In the genomic region with DNA sequence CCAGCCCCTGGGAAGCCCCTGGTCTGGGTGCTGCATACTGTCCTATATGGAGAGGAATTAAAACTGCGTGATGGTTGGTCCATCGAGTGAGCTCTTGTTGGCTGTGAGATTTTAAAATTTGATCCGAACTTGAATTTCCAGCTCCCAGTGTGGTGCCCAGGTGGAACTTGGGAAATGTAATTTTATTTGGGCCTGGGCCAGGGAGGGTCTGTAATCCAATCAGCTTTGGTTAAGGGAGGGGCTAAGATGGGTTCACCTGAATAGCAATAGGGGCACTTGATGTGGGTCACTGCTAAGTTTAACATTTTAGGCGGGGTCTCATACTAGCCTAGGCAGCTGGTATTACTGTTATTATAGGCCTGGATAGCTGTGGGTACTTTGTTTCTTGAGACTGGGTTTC, we compare ENCODE assay signal across 13 mouse cellular contexts. TPM values are rescaled to one million over a fixed set of nuclear protein-coding genes. Genes with fewer than 3 reads are reported as not detected.
A peak's percentile ranks its signal among the peaks of the same experiment; 100 is the strongest.
DNase-seq lines count a peak whose midpoint lies in the region; ATAC-seq and TF ChIP-seq lines count a peak whose summit lies in the region.
"Had no signal": no experiment of that assay in that cellular context is flagged by ENCODE, and none has a peak within 500 bp of the region (broad histone marks: within the 10 kb centered on the region; RNA-seq: fewer than 3 reads in every experiment).

No protein-coding gene starts in this region.

- intact Hi-C loops in gastrocnemius, adult 2 months (cut with DNase I) = loop anchor here (5.0 to 10.0 kb wide), 2 partner anchors 39 to 174 kb away; a partner anchor contains a TSS

- peaks cover 35% of the 10 kb centered on the region for H3K27me3 ChIP-seq in lung, embryonic 15.5 days
- H3K27me3 ChIP-seq in myocyte (ENCODE audit: control insufficient read depth, insufficient read depth, insufficient read length) = no peaks in the 10 kb centered on the region

- peak overlapping the region; percentile 73 for H3K4me3 ChIP-seq in gastrocnemius, adult 2 months
- no peak overlapping the region for H3K4me3 ChIP-seq in lung, embryonic 15.5 days
- H3K4me3 ChIP-seq in bone marrow macrophage, adult 2 months (ENCODE audit: insufficient read depth, low read length) = peak overlapping the region; percentile 63; the same call in 1 of the 2 replicates
- peak overlapping the region; percentile 30 for H3K4me3 ChIP-seq in myocyte

- TF ChIP-seq POLR2A in bone marrow macrophage, adult 2 months (IDR thresholded peaks at IDR 0.05; ENCODE audit: borderline replicate concordance, low read depth, low read length) = no peak
- TF ChIP-seq POLR2A in myocyte (IDR thresholded peaks at IDR 0.05; ENCODE audit: insufficient read length, low read depth) = no peak

- H3K27ac ChIP-seq in gastrocnemius, adult 2 months = no peak overlapping the region
- no peak overlapping the region for H3K27ac ChIP-seq in lung, embryonic 15.5 days
- H3K27ac ChIP-seq in bone marrow macrophage, adult 2 months (ENCODE audit: insufficient read depth, low read depth, low read length) = no peak overlapping the region
- H3K27ac ChIP-seq: heart, embryonic 13.5 days; neural tube, embryonic 13.5 days had no signal

- WGBS in lung, embryonic 15.5 days = 60% methylated on average over 4 of the region's 4 CpGs

- H3K9me3 ChIP-seq in lung, embryonic 15.5 days = no peaks in the 10 kb centered on the region
- H3K9me3 ChIP-seq: heart, embryonic 13.5 days; neural tube, embryonic 13.5 days had no signal

- TF ChIP-seq CTCF in gastrocnemius, adult 2 months (IDR thresholded peaks at IDR 0.05) = no peak
- no peak for TF ChIP-seq CTCF in bone marrow macrophage, adult 2 months (IDR thresholded peaks at IDR 0.05; ENCODE audit: low read depth, low read length)

- H3K4me2 ChIP-seq in lung, embryonic 15.5 days = peak overlapping the region; percentile 89; the same call in 1 of the 2 replicates
- H3K4me2 ChIP-seq in myocyte (ENCODE audit: low read depth) = peak overlapping the region; percentile 93

- no peak for ATAC-seq in lung, embryonic 15.5 days (ENCODE audit: borderline replicate concordance, extremely low read depth, low FRiP score, low TSS enrichment)

- H3K9ac ChIP-seq in lung, embryonic 15.5 days = no peak overlapping the region
- H3K9ac ChIP-seq: neural tube, embryonic 13.5 days had no signal

- H3K36me3 ChIP-seq in lung, embryonic 15.5 days = peaks cover 28% of the 10 kb centered on the region
- no peaks in the 10 kb centered on the region for H3K36me3 ChIP-seq in myocyte (ENCODE audit: control insufficient read depth, insufficient read depth)

- H3ac ChIP-seq in myocyte (ENCODE audit: control insufficient read depth, insufficient read length) = no peak overlapping the region

- DNase-seq in gastrocnemius, adult 2 months = no peak
- no peak for DNase-seq in gastrocnemius, postnatal 10 days
- no peak for DNase-seq in lung, postnatal 10 days
- DNase-seq in layer of hippocampus, postnatal 25 days (ENCODE audit: extremely low spot score in 1 of 2, low spot score in 1 of 2) = no peak
- DNase-seq in gastrocnemius, adult 18-20 months (ENCODE audit: low spot score) = no peak
- DNase-seq: adrenal gland, postnatal 36 days; cerebellum, postnatal 14 days; left cerebral cortex, postnatal 4 days had no signal

- H3K79me2 ChIP-seq in myocyte (ENCODE audit: control insufficient read depth, insufficient read depth) = no peaks in the 10 kb centered on the region

- H3K4me1 ChIP-seq in lung, embryonic 15.5 days = peaks cover 18% of the 10 kb centered on the region
- peaks cover 12% of the 10 kb centered on the region for H3K4me1 ChIP-seq in bone marrow macrophage, adult 2 months (ENCODE audit: control insufficient read depth, insufficient read depth, low read length)

TF ChIP-seq in myocyte, 11 proteins besides CTCF, POLR2A, EP300 and RAD21:
- TF ChIP-seq POLR2AphosphoS2 (IDR thresholded peaks at IDR 0.05; ENCODE audit: insufficient read length, low read depth) (no peak), TCF12 (IDR thresholded peaks at IDR 0.05; ENCODE audit: insufficient read depth, poor library complexity, severe bottlenecking) (no peak), E2F4 (IDR thresholded peaks at IDR 0.05; ENCODE audit: insufficient read depth) (no peak), TCF3 (IDR thresholded peaks at IDR 0.05; ENCODE audit: insufficient read length, low read depth) (no peak), MYOG (IDR thresholded peaks at IDR 0.05; ENCODE audit: control insufficient read depth in 1 of 3, insufficient read depth in 1 of 3, insufficient read length in 2 of 3, low read depth in 2 of 3) (no peak), MYOD1 (IDR thresholded peaks at IDR 0.05; ENCODE audit: control insufficient read depth in 1 of 3, insufficient read length in 2 of 3, low read depth in 2 of 3) (no peak), USF1 (IDR thresholded peaks at IDR 0.05; ENCODE audit: low read depth) (no peak), REST (IDR thresholded peaks at IDR 0.05; ENCODE audit: insufficient read depth, insufficient read length) (no peak), SRF (IDR thresholded peaks at IDR 0.05; ENCODE audit: control insufficient read depth, insufficient read length, low read depth) (no peak), CEBPB (IDR thresholded peaks at IDR 0.05; ENCODE audit: insufficient read depth, poor library complexity, severe bottlenecking) (no peak), MAX (IDR thresholded peaks at IDR 0.05; ENCODE audit: low read depth) (no peak)

RNA-seq across cellular contexts. Expression of a gene that starts 1.0 kb away (rescaled TPM):
- total RNA-seq in gastrocnemius, adult 2 months (2021) = 10 to 100 TPM; 73.4 to 74.2 TPM
- total RNA-seq in gastrocnemius, postnatal 10 days (2021) = 10 to 100 TPM; 52.0 to 59.8 TPM
- polyA plus RNA-seq in lung, embryonic 15.5 days (2015; fragmentation: Nextera tagmentation; extraction: Ambion mirVana) = 164 and 183 TPM in 2 replicates
- 51.6 and 52.0 TPM in 2 replicates for polyA plus RNA-seq in bone marrow macrophage, adult 2 months (2012; ENCODE audit: insufficient read depth, insufficient read length, missing spikeins)
- 89.8 TPM for polyA plus RNA-seq in myocyte (2012; fragmentation: generic; extraction: Trizol)
- total RNA-seq in layer of hippocampus, postnatal 25 days (2021) = 10 to 100 TPM; 38.0 to 40.7 TPM
- 10 to 100 TPM; 72.9 to 81.2 TPM for total RNA-seq in gastrocnemius, adult 18-20 months (2021)

RNA-seq across cellular contexts. Expression of a gene that starts 1.3 kb away (rescaled TPM):
- under 1 TPM; 0.45 to 0.51 TPM for total RNA-seq in gastrocnemius, adult 2 months (2021)
- under 1 TPM; 0.21 to 0.23 TPM for total RNA-seq in gastrocnemius, postnatal 10 days (2021)
- 0.50 and 0.54 TPM in 2 replicates for polyA plus RNA-seq in lung, embryonic 15.5 days (2015; fragmentation: Nextera tagmentation; extraction: Ambion mirVana)
- polyA plus RNA-seq in bone marrow macrophage, adult 2 months (2012; ENCODE audit: insufficient read depth, insufficient read length, missing spikeins) = 0.60 TPM in 1 of 2 replicates, not detected in the other
- polyA plus RNA-seq in myocyte (2012; fragmentation: generic; extraction: Trizol) = 1.5 TPM
- total RNA-seq in layer of hippocampus, postnatal 25 days (2021) = 1 to 10 TPM in 1 of 2 experiments, under 1 TPM in 1; 0.30 to 1.0 TPM
- under 1 TPM; 0.43 to 0.71 TPM for total RNA-seq in gastrocnemius, adult 18-20 months (2021)

RNA-seq across cellular contexts. Expression of a gene that starts 15.6 kb away (rescaled TPM):
- total RNA-seq in gastrocnemius, adult 2 months (2021) = 10 to 100 TPM; 48.4 to 49.1 TPM
- total RNA-seq in gastrocnemius, postnatal 10 days (2021) = 10 to 100 TPM; 38.7 to 41.1 TPM
- polyA plus RNA-seq in lung, embryonic 15.5 days (2015; fragmentation: Nextera tagmentation; extraction: Ambion mirVana) = 23.8 and 24.8 TPM in 2 replicates
- 19.3 and 25.7 TPM in 2 replicates for polyA plus RNA-seq in bone marrow macrophage, adult 2 months (2012; ENCODE audit: insufficient read depth, insufficient read length, missing spikeins)
- 48.4 TPM for polyA plus RNA-seq in myocyte (2012; fragmentation: generic; extraction: Trizol)
- total RNA-seq in layer of hippocampus, postnatal 25 days (2021) = 100 to 1,000 TPM; 103 to 112 TPM
- 10 to 100 TPM; 43.4 to 47.5 TPM for total RNA-seq in gastrocnemius, adult 18-20 months (2021)

RNA-seq across cellular contexts. Expression of a gene that starts 25.9 kb away (rescaled TPM):
- 10 to 100 TPM; 13.7 to 15.1 TPM for total RNA-seq in gastrocnemius, adult 2 months (2021)
- 10 to 100 TPM; 15.2 to 23.2 TPM for total RNA-seq in gastrocnemius, postnatal 10 days (2021)
- polyA plus RNA-seq in lung, embryonic 15.5 days (2015; fragmentation: Nextera tagmentation; extraction: Ambion mirVana) = 46.4 and 51.4 TPM in 2 replicates
- polyA plus RNA-seq in bone marrow macrophage, adult 2 months (2012; ENCODE audit: insufficient read depth, insufficient read length, missing spikeins) = 41.1 and 53.9 TPM in 2 replicates
- polyA plus RNA-seq in myocyte (2012; fragmentation: generic; extraction: Trizol) = 14.8 TPM
- 10 to 100 TPM; 70.6 to 94.5 TPM for total RNA-seq in layer of hippocampus, postnatal 25 days (2021)
- 10 to 100 TPM in 1 of 2 experiments, 1 to 10 TPM in 1; 8.7 to 10.4 TPM for total RNA-seq in gastrocnemius, adult 18-20 months (2021)

RNA-seq across cellular contexts. Expression of a gene that starts 50.8 kb away (rescaled TPM):
- 1 to 10 TPM; 5.1 to 7.9 TPM for total RNA-seq in gastrocnemius, adult 2 months (2021)
- 1 to 10 TPM; 7.3 to 9.0 TPM for total RNA-seq in gastrocnemius, postnatal 10 days (2021)
- 6.8 and 8.8 TPM in 2 replicates for polyA plus RNA-seq in lung, embryonic 15.5 days (2015; fragmentation: Nextera tagmentation; extraction: Ambion mirVana)
- 33.2 and 35.7 TPM in 2 replicates for polyA plus RNA-seq in bone marrow macrophage, adult 2 months (2012; ENCODE audit: insufficient read depth, insufficient read length, missing spikeins)
- polyA plus RNA-seq in myocyte (2012; fragmentation: generic; extraction: Trizol) = 25.7 TPM
- total RNA-seq in layer of hippocampus, postnatal 25 days (2021) = 10 to 100 TPM in 1 of 2 experiments, 1 to 10 TPM in 1; 9.4 to 10.4 TPM
- 10 to 100 TPM in 1 of 2 experiments, 1 to 10 TPM in 1; 6.7 to 11.0 TPM for total RNA-seq in gastrocnemius, adult 18-20 months (2021)
